8 mouse cellular contexts compared by ENCODE assay signal in genomic region chr6:119389089-119389488, GRCm38 (mm10). TPM values are rescaled to one million over a fixed set of nuclear protein-coding genes. Genes with fewer than 3 reads are reported as not detected.
A peak's percentile ranks its signal among the peaks of the same experiment; 100 is the strongest.
DNase-seq lines count a peak whose midpoint lies in the region; ATAC-seq and TF ChIP-seq lines count a peak whose summit lies in the region.

No protein-coding gene starts in this region.

- 26% methylated on average over 10 of the region's 10 CpGs for WGBS in forebrain, embryonic 14.5 days
- WGBS in liver, embryonic 16.5 days (ENCODE audit: insufficient replicate concordance) = 13% methylated on average over 10 of the region's 10 CpGs

- H3K27me3 ChIP-seq in E14TG2a.4 (ENCODE audit: insufficient read depth, low read length) = no peaks in the 10 kb centered on the region
- H3K27me3 ChIP-seq in forebrain, embryonic 14.5 days (replicated peaks; ENCODE audit: control insufficient read depth, insufficient read depth, low read length) = no peaks in the 10 kb centered on the region
- no peaks in the 10 kb centered on the region for H3K27me3 ChIP-seq in liver, embryonic 16.5 days (ENCODE audit: control insufficient read depth, insufficient read depth, low read depth, low read length)

- TF ChIP-seq CTCF in E14TG2a.4 (conservative IDR thresholded peaks at IDR 0.05; ENCODE audit: low read length) = no peak

- ATAC-seq in frontal cortex, adult (ENCODE audit: low TSS enrichment) = peak; percentile 45
- ATAC-seq in forebrain, embryonic 14.5 days = peak; percentile 18; the same call in 1 of the 2 replicates
- ATAC-seq in liver, embryonic 16.5 days (ENCODE audit: low read depth) = no peak

- peak overlapping the region; percentile 74 for H3K27ac ChIP-seq in forebrain, embryonic 14.5 days (ENCODE audit: low read depth, low read length)
- H3K27ac ChIP-seq in liver, embryonic 16.5 days (ENCODE audit: low read length) = peak overlapping the region; percentile 86

- peaks cover 39% of the 10 kb centered on the region for H3K4me1 ChIP-seq in E14TG2a.4 (replicated peaks; ENCODE audit: low read depth, low read length)
- H3K4me1 ChIP-seq in forebrain, embryonic 14.5 days (ENCODE audit: control insufficient read depth, insufficient read depth, low read length) = peaks cover 23% of the 10 kb centered on the region; the same call in 1 of the 2 replicates
- peaks cover 16% of the 10 kb centered on the region for H3K4me1 ChIP-seq in liver, embryonic 16.5 days (ENCODE audit: control insufficient read depth, low read depth, low read length)

- peak overlapping the region; percentile 56 for H3K4me2 ChIP-seq in forebrain, embryonic 14.5 days (ENCODE audit: low read length)
- peak overlapping the region; percentile 73 for H3K4me2 ChIP-seq in liver, embryonic 16.5 days (ENCODE audit: low read depth, low read length)

- H3K9ac ChIP-seq in forebrain, embryonic 14.5 days (ENCODE audit: low read length) = peak overlapping the region; percentile 71
- H3K9ac ChIP-seq in liver, embryonic 16.5 days (ENCODE audit: low read depth, low read length) = peak overlapping the region; percentile 80

- no peaks in the 10 kb centered on the region for H3K9me3 ChIP-seq in E14TG2a.4 (ENCODE audit: low read length)
- no peaks in the 10 kb centered on the region for H3K9me3 ChIP-seq in forebrain, embryonic 14.5 days (replicated peaks; ENCODE audit: control insufficient read depth, low read length)
- no peaks in the 10 kb centered on the region for H3K9me3 ChIP-seq in liver, embryonic 16.5 days (replicated peaks; ENCODE audit: control insufficient read depth, low read length)

- peak overlapping the region; percentile 89 for H3K4me3 ChIP-seq in E14TG2a.4 (replicated peaks; ENCODE audit: low read length)
- peak overlapping the region; percentile 81 for H3K4me3 ChIP-seq in forebrain, embryonic 14.5 days (ENCODE audit: low read depth, low read length)
- H3K4me3 ChIP-seq in liver, embryonic 16.5 days (ENCODE audit: low read depth, low read length) = peak overlapping the region; percentile 92

- peaks cover 17% of the 10 kb centered on the region for H3K36me3 ChIP-seq in E14TG2a.4 (ENCODE audit: insufficient read depth, low read length)
- no peaks in the 10 kb centered on the region for H3K36me3 ChIP-seq in forebrain, embryonic 14.5 days (ENCODE audit: control insufficient read depth, insufficient read depth, low read length)
- H3K36me3 ChIP-seq in liver, embryonic 16.5 days (ENCODE audit: control insufficient read depth, insufficient read depth) = no peaks in the 10 kb centered on the region

- DNase-seq in frontal cortex, adult 2 months (ENCODE audit: extremely low spot score in 1 of 2, low spot score in 1 of 2) = no peak
- peak; percentile 48 for DNase-seq in forebrain, embryonic 14.5 days (ENCODE audit: low spot score)
- DNase-seq in adrenal gland, postnatal 14 days = no peak
- no peak for DNase-seq in frontal cortex, postnatal 10 days (ENCODE audit: low spot score in 2 of 2)
- no peak for DNase-seq in adrenal gland, adult (ENCODE audit: inconsistent age in 2 of 2, low spot score in 1 of 2)

RNA-seq across cellular contexts. Expression of gene Adipor2, which starts 28.4 kb away (rescaled TPM):
- polyA plus RNA-seq in frontal cortex, adult 2 months (2012; rRNA removed) = 32.5 and 36.8 TPM in 2 replicates
- 33.3 and 39.6 TPM in 2 replicates for polyA plus RNA-seq in forebrain, embryonic 14.5 days (2014; fragmentation: Nextera tagmentation; extraction: Ambion mirVana)
- polyA plus RNA-seq in liver, embryonic 16.5 days (2015; fragmentation: Nextera tagmentation; extraction: Ambion mirVana) = 29.4 and 35.2 TPM in 2 replicates
- 158 and 194 TPM in 2 replicates for total RNA-seq in adrenal gland, postnatal 14 days (2021)

RNA-seq across cellular contexts. Expression of gene Lrtm2, which starts 58.5 kb away (rescaled TPM):
- 55.9 and 56.7 TPM in 2 replicates for polyA plus RNA-seq in frontal cortex, adult 2 months (2012; rRNA removed)
- polyA plus RNA-seq in forebrain, embryonic 14.5 days (2014; fragmentation: Nextera tagmentation; extraction: Ambion mirVana) = 2.7 and 3.9 TPM in 2 replicates
- not detected in 2 replicates for polyA plus RNA-seq in liver, embryonic 16.5 days (2015; fragmentation: Nextera tagmentation; extraction: Ambion mirVana)
- total RNA-seq in adrenal gland, postnatal 14 days (2021) = 0.23 TPM in 1 of 2 replicates, not detected in the other

Comparison
In these comparisons a context has a peak if more than half of its experiments do, and no peak if none do; other contexts are left out.
1. RNA of gene Lrtm2, which starts 58.5 kb away (polyA plus RNA-seq): 55.9 to 56.7 TPM in frontal cortex, adult 2 months; 2.7 to 3.9 TPM in forebrain, embryonic 14.5 days and not detected in liver, embryonic 16.5 days; every median in the first group is over 10 times any median in the second.
2. Peak in every context shown above with its lines, with median percentiles within 50 percentile points of each other: H3K4me3 ChIP-seq.